Mouse (Mus musculus) intestine, embryonic 16.5 days (tissue): ENCODE measurements around the gene Arhgdia. TPM values are rescaled to one million over a fixed set of nuclear protein-coding genes. Genes with fewer than 3 reads are reported as not detected.
A peak's percentile ranks its signal among the peaks of the same experiment; 100 is the strongest.

ENCODE experiments used
- ATAC-seq: fragments of 200-750 bp; cut with Nextera tagmentation; 2 replicates; pipeline ENCODE4 v1.8.0; 2017; ENCODE audit warnings: moderate TSS enrichment, moderate library complexity
- H3K27ac ChIP-seq: fragments of 300-500 bp; sonication (generic); 2 replicates; pipeline ENCODE4 v1.5.1; 2014; ENCODE audit warnings: mild to moderate bottlenecking, low read length
- H3K27me3 ChIP-seq: fragments of 300-500 bp; sonication (generic); replicated peaks from 2 replicates; pipeline ENCODE4 v1.6.1; 2014; ENCODE audit warnings: low read length, control low read depth, mixed read lengths; ENCODE audit not compliant: control insufficient read depth, insufficient read depth
- H3K36me3 ChIP-seq: fragments of 300-500 bp; sonication (generic); 2 replicates; pipeline ENCODE4 v1.6.1; 2014; ENCODE audit warnings: low read length, control low read depth; ENCODE audit not compliant: control insufficient read depth, insufficient read depth
- H3K4me1 ChIP-seq: fragments of 300-500 bp; sonication (generic); 2 replicates; pipeline ENCODE4 v1.6.1; 2014; ENCODE audit warnings: low read length, control low read depth, mixed read lengths; ENCODE audit not compliant: control insufficient read depth, insufficient read depth
- H3K4me2 ChIP-seq: fragments of 300-500 bp; sonication (generic); 2 replicates; pipeline ENCODE4 v1.6.1; 2014; ENCODE audit warnings: low read depth, low read length, control low read depth
- H3K4me3 ChIP-seq: fragments of 300-500 bp; sonication (generic); 2 replicates; pipeline ENCODE4 v1.5.1; 2014; ENCODE audit warnings: mild to moderate bottlenecking, low read length
- H3K9ac ChIP-seq: fragments of 300-500 bp; sonication (generic); 2 replicates; pipeline ENCODE4 v1.6.1; 2014; ENCODE audit warnings: low read depth, low read length
- H3K9me3 ChIP-seq: fragments of 300-500 bp; sonication (generic); 2 replicates; pipeline ENCODE4 v1.6.1; 2016; ENCODE audit warnings: low read length, control low read depth; ENCODE audit not compliant: control insufficient read depth
- WGBS: fragments of 180-500 bp; shearing (Covaris S2); extraction: QIAGEN DNeasy Blood & Tissue Kit; methylation state at CpG from one replicate; pipeline ENCODE4 v1.1.7; 2014; 5-methylcytosine and 5-hydroxymethylcytosine counted together
- polyA plus RNA-seq: library from polyadenylated mRNA; unstranded; fragments of >200 nt; fragmentation: Nextera tagmentation; extraction: Ambion mirVana; gene quantifications from 2 replicates; pipeline ENCODE4 v1.2.1, GENCODE M21; 2015

Arhgdia gene
- 626 and 641 TPM in 2 replicates for polyA plus RNA-seq

GRCm38 (mm10) chr11:120581490-120582267 is at the start of gene Arhgdia:
TSS of gene Arhgdia (minus strand) at chr11:120581624.
- 4% methylated on average over 70 of the region's 75 CpGs for WGBS
- Histone ChIP-seq H3K4me2 (peak within 1 kb of the TSS; percentile 63), H3K27ac (peak within 1 kb of the TSS; percentile 93), H3K9ac (peak within 1 kb of the TSS; percentile 94), H3K4me1 (peaks cover 38% of the 10 kb centered on the region), H3K4me3 (peak within 1 kb of the TSS; percentile 75), H3K9me3 (no peaks in the 10 kb centered on the region), H3K36me3 (peaks cover 29% of the 10 kb centered on the region), H3K27me3 (no peaks in the 10 kb centered on the region)
- ATAC-seq, result peak; percentile 40

- peaks cover 37% of the 10 kb centered on the region for H3K4me1 ChIP-seq
- 55% methylated on average over 5 of the region's 5 CpGs for WGBS
- no peaks in the 10 kb centered on the region for H3K27me3 ChIP-seq
- H3K4me3 ChIP-seq, result peak overlapping the region; percentile 3; the same call in 1 of the 2 replicates
- H3K36me3 ChIP-seq, result peaks cover 5% of the 10 kb centered on the region; the same call in 1 of the 2 replicates
- ATAC-seq, result no peak; the same call in 1 of the 2 replicates
- no peaks in the 10 kb centered on the region for H3K9me3 ChIP-seq
- H3K9ac ChIP-seq, result peak overlapping the region; percentile 42
- peak overlapping the region; percentile 31 for H3K27ac ChIP-seq
- peak overlapping the region; percentile 84 for H3K4me2 ChIP-seq
Measured at GRCm38 (mm10) chr11:120630401-120630871, 49.0 kb upstream of the Arhgdia start.

- H3K9ac ChIP-seq, result peak overlapping the region; percentile 42
- H3K4me2 ChIP-seq, result peak overlapping the region; percentile 24
- H3K27me3 ChIP-seq, result no peaks in the 10 kb centered on the region
- peak; percentile 18; the same call in 1 of the 2 replicates for ATAC-seq
- 0 out of 2 replicates have a peak overlapping the region, but pooled peaks have one; percentile 4 for H3K4me3 ChIP-seq
- peak overlapping the region; percentile 31 for H3K27ac ChIP-seq
- H3K4me1 ChIP-seq, result peaks cover 41% of the 10 kb centered on the region
- H3K36me3 ChIP-seq, result peaks cover 5% of the 10 kb centered on the region; the same call in 1 of the 2 replicates
- 32% methylated on average over 7 of the region's 7 CpGs for WGBS
- H3K9me3 ChIP-seq, result no peaks in the 10 kb centered on the region
Measured at GRCm38 (mm10) chr11:120629911-120630310, 48.5 kb upstream of the Arhgdia start.

GRCm38 (mm10) chr11:120629341-120629730 is 47.9 kb upstream of the Arhgdia start:
- 80% methylated on average over 23 of the region's 23 CpGs for whole genome bisulfite sequencing
- peak overlapping the region; percentile 13; the same call in 1 of the 2 replicates for H3K4me3 ChIP-seq
- no peak for ATAC-seq

GRCm38 (mm10) chr11:120628601-120629340 is 47.3 kb upstream of the Arhgdia start:
- no peak for ATAC-seq
- 93% methylated on average over 23 of the region's 23 CpGs for WGBS
- H3K4me2 ChIP-seq, result no peak overlapping the region
- no peaks in the 10 kb centered on the region for H3K27me3 ChIP-seq
- H3K4me3 ChIP-seq, result no peak overlapping the region
- peaks cover 40% of the 10 kb centered on the region for H3K4me1 ChIP-seq
- H3K27ac ChIP-seq, result peak overlapping the region; percentile 31; the same call in 1 of the 2 replicates
- H3K9me3 ChIP-seq, result no peaks in the 10 kb centered on the region
- H3K9ac ChIP-seq, result peak overlapping the region; percentile 42; the same call in 1 of the 2 replicates
- peaks cover 5% of the 10 kb centered on the region; the same call in 1 of the 2 replicates for H3K36me3 ChIP-seq

More at GRCm38 (mm10) chr11:120629341-120629730, 47.9 kb upstream of the Arhgdia start:
- Histone ChIP-seq H3K27me3 (no peaks in the 10 kb centered on the region), H3K4me2 (peak overlapping the region; percentile 24), H3K9me3 (no peaks in the 10 kb centered on the region), H3K9ac (peak overlapping the region; percentile 42), H3K4me1 (peaks cover 41% of the 10 kb centered on the region), H3K27ac (peak overlapping the region; percentile 31), H3K36me3 (peaks cover 5% of the 10 kb centered on the region; the same call in 1 of the 2 replicates)

- 76% methylated on average over 22 of the region's 22 CpGs for whole genome bisulfite sequencing
Measured at GRCm38 (mm10) chr11:120627468-120628300, 46.3 kb upstream of the Arhgdia start.

GRCm38 (mm10) chr11:120626785-120627467 is 45.5 kb upstream of the Arhgdia start:
- WGBS, result 89% methylated on average over 11 of the region's 11 CpGs
- Histone ChIP-seq H3K9ac (no peak overlapping the region), H3K27ac (no peak overlapping the region)

More at GRCm38 (mm10) chr11:120627468-120628300, 46.3 kb upstream of the Arhgdia start:
- no peaks in the 10 kb centered on the region for H3K9me3 ChIP-seq
- H3K27ac ChIP-seq, result no peak overlapping the region
- no peak overlapping the region for H3K4me3 ChIP-seq
- no peak overlapping the region for H3K4me2 ChIP-seq
- no peaks in the 10 kb centered on the region for H3K27me3 ChIP-seq
- no peak for ATAC-seq
- peaks cover 5% of the 10 kb centered on the region; the same call in 1 of the 2 replicates for H3K36me3 ChIP-seq
- peaks cover 39% of the 10 kb centered on the region for H3K4me1 ChIP-seq
- no peak overlapping the region for H3K9ac ChIP-seq

GRCm38 (mm10) chr11:120625152-120625775 is 43.8 kb upstream of the Arhgdia start, which contains the start of gene Sirt7:
TSS of gene Sirt7 (minus strand) at chr11:120625240.
- Histone ChIP-seq H3K9me3 (no peaks in the 10 kb centered on the region), H3K4me2 (peak within 1 kb of the TSS; percentile 92), H3K27me3 (no peaks in the 10 kb centered on the region), H3K36me3 (peaks cover 17% of the 10 kb centered on the region), H3K27ac (peak within 1 kb of the TSS; percentile 89), H3K4me1 (peaks cover 19% of the 10 kb centered on the region), H3K9ac (peak within 1 kb of the TSS; percentile 85), H3K4me3 (peak within 1 kb of the TSS; percentile 95)
- ATAC-seq, result peak; percentile 27
- WGBS, result 13% methylated on average over 5 of the region's 5 CpGs

More at GRCm38 (mm10) chr11:120626785-120627467, 45.5 kb upstream of the Arhgdia start:
- no peaks in the 10 kb centered on the region for H3K27me3 ChIP-seq
- ATAC-seq, result no peak
- H3K4me2 ChIP-seq, result no peak overlapping the region
- no peaks in the 10 kb centered on the region for H3K9me3 ChIP-seq
- no peak overlapping the region for H3K4me3 ChIP-seq
- peaks cover 34% of the 10 kb centered on the region for H3K4me1 ChIP-seq
- H3K36me3 ChIP-seq, result peaks cover 6% of the 10 kb centered on the region
